Mouse (Mus musculus): ENCODE data around the gene Pbld2.

Pbld2 gene

DNA sequence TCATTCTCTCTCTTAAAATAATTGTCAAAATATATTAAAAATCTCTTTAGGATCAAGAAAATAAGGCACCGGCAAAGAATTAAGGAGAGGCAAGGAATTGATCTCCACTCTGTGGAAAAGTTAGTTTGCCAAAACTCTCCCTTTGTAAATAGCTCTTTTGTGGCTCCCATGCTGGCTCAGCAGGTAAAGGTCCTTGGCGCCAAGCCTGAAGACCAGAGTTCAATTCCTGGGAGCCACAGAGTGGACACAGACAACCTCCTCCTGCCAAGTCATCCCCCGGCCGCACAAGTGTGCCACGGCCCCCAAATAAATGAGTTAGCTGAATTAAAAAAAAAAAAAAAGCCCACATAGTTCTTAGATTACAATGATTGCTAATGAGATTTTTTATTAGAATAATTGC lies 38.6 kb downstream of the Pbld2 start:
- no peak for DNase-seq (ENCODE audit: low read depth, low spot score)

- DNase-seq (ENCODE audit: low read depth, low spot score): no peak
These were observed 39.2 kb downstream of the Pbld2 start for GRCm38 (mm10) chr10:63063365-63063764.

DNA sequence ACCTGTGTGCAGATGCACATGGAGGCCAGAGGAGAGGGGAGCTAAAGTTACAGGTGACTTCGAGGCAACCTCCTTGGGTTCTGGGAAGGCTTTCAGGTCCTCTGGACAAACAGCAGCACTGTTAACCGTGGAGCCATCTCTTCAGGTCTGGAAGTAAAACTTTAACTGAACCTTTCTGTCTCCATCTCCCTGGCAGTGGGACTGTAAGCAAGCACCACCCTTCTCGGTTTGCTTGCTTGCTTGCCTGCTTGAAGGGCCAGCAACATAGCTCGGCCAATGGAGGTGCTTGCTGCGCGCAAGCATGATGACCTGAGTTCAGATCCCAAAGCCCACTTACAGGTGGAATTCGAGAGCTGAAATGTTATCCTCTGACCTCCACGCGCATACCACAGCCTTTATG lies 40.4 kb downstream of the Pbld2 start:
- no peak for DNase-seq (ENCODE audit: low read depth, low spot score)

- no peak for DNase-seq (ENCODE audit: low read depth, low spot score)
These were observed 41.4 kb downstream of the Pbld2 start for GRCm38 (mm10) chr10:63065561-63065960.

DNA sequence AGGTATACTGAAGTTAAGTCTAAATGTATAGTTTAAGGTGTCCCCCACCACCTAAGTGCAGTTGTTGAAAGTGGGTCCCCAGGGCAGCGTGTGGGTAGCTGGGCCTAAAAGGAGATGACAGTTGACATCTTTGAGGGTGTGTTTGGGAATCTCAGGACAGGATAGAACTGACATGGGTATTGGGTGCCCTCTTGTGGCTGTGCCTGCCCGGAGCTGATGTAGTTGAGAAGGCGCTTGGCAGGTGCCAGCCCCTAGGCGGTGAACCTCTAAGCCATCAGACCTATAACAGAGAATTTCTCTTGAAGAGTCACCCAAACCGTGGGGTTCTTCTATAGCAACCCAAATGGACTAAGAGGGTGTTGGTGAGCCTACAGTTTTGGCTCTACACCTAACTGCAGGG lies 41.9 kb downstream of the Pbld2 start:
- peak; percentile 48 for DNase-seq (ENCODE audit: low read depth, low spot score)

GRCm38 (mm10) chr10:63086304-63086703 lies 62.2 kb downstream of the Pbld2 start:
- DNase-seq (ENCODE audit: low read depth, low spot score): no peak

- DNase-seq (ENCODE audit: low read depth, low spot score): no peak
These were observed 65.1 kb downstream of the Pbld2 start for GRCm38 (mm10) chr10:63089103-63089757.

GRCm38 (mm10) chr10:63089758-63090571 lies 65.8 kb downstream of the Pbld2 start:
- DNase-seq (ENCODE audit: low read depth, low spot score): peak; percentile 9

DNA sequence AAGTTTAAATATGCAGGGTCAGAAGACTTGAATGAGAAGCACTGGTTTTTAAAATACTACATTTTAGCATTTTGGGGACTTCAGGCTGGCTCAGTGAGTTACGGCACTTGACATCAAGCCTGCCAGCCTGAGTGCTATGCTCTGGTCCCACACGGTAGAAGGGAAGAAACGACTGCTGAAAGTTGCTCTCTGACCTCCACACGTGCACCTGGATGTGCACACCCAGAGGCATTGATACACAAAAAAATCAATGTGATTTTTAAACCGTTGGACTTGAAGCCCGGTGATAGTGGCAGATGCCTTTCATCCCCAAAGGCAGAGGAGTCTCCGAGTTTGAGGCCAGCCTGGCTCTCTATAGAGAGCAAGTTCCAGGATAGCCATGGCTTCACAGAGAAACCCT lies 67.8 kb downstream of the Pbld2 start:
- DNase-seq (ENCODE audit: low read depth, low spot score): no peak

GRCm38 (mm10) chr10:63092616-63093550 lies 68.8 kb downstream of the Pbld2 start:
- no peak for DNase-seq (ENCODE audit: low read depth, low spot score)

DNA sequence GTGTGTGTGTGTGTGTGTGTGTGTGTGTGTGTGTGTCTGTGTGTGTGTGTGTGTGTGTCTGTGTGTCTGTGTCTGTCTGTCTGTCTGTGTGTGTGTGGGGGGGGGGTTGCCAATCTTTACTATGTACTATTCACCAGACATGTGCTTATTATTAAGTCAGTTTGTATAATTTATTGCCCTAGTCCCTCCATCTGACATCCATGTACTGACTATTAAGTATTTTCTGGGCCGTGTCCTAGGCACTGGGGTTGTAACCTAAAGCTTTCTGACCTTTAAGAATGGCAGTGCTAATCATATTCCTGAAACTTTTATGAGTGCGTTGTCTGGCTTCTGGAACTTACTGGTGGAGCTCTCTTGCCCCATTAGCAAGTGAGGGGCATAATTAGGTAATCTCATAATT lies 72.6 kb downstream of the Pbld2 start:
- DNase-seq (ENCODE audit: low read depth, low spot score): no peak

DNA sequence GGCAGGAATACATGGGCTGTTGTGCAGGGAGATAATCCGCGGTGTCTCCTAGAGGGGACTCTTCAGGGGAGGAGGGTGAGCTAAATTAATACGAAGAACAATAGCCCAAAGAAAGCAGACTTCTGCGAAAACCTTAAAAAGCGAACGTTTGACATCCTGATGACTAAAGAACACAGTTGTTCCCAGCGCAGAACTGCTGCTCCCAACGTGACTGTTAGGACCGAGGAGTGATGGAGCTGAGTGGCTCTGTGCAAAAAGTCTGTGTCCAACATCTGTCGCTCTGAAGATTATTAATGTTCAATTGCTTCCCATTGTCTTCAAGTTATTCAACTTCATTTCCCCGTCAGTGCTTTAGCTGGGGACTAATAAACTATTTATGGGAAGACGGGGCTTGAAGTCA lies 74.1 kb downstream of the Pbld2 start:
- no peak for DNase-seq (ENCODE audit: low read depth, low spot score)

- peak; percentile 31 for DNase-seq (ENCODE audit: low read depth, low spot score)
These were observed 75.4 kb downstream of the Pbld2 start, which contains the start of gene Atoh7 for GRCm38 (mm10) chr10:63099521-63099920. Gene Atoh7 (plus strand): TSS chr10:63099651.

GRCm38 (mm10) chr10:63099941-63100562 lies 75.9 kb downstream of the Pbld2 start:
- peak; percentile 39 for DNase-seq (ENCODE audit: low read depth, low spot score)

GRCm38 (mm10) chr10:63100657-63101056 lies 76.5 kb downstream of the Pbld2 start:
- DNase-seq (ENCODE audit: low read depth, low spot score): no peak
